10 mouse cellular contexts compared by ENCODE assay signal in the genomic region with DNA sequence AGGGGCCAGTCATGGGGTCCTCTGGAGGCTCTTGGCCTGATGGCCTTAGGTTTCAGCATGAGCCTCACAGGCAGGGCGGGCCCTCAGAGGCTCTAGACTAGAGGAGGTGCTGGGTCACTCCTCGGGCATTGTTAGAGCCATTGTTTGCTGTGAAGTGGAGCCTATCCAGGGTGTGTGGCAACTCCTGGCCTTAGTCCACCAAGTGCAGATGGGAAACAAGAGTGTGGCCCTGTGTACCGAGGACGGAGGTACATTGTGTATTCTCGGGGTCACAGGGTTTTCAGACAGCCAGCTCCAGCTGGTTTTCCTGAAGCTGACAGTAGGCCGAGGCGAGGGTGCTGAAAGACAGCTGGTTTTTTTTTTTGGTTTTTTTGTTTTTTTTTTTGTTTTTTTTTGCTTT. TPM values are rescaled to one million over a fixed set of nuclear protein-coding genes. Genes with fewer than 3 reads are reported as not detected.
DNase-seq lines count a peak whose midpoint lies in the region; ATAC-seq and TF ChIP-seq lines count a peak whose summit lies in the region.
"Had no signal": no experiment of that assay in that cellular context is flagged by ENCODE, and none has a peak within 500 bp of the region (broad histone marks: within the 10 kb centered on the region; RNA-seq: fewer than 3 reads in every experiment).

No protein-coding gene starts in this region.

- no peaks in the 10 kb centered on the region for H3K36me3 ChIP-seq in kidney, adult 2 months (ENCODE audit: control insufficient read depth, insufficient read depth, low read length)
- peaks cover 57% of the 10 kb centered on the region for H3K36me3 ChIP-seq in forebrain, embryonic 12.5 days (replicated peaks)

- H3K4me2 ChIP-seq in forebrain, embryonic 12.5 days, result no peak overlapping the region

- no peak overlapping the region for H3K4me3 ChIP-seq in kidney, adult 2 months (ENCODE audit: insufficient read depth, low read depth, low read length)
- H3K4me3 ChIP-seq in lung, adult 2 months (replicated peaks; ENCODE audit: extremely low read depth, low read depth, low read length), result no peak overlapping the region
- H3K4me3 ChIP-seq in forebrain, embryonic 12.5 days (replicated peaks), result no peak overlapping the region

- TF ChIP-seq POLR2A in kidney, adult 2 months (IDR thresholded peaks at IDR 0.05; ENCODE audit: low read depth, low read length), result no peak
- TF ChIP-seq POLR2A in lung, adult 2 months (IDR thresholded peaks at IDR 0.05; ENCODE audit: borderline replicate concordance, extremely low read depth, low read depth, low read length), result no peak

- TF ChIP-seq CTCF in kidney, adult 2 months (conservative IDR thresholded peaks at IDR 0.05; ENCODE audit: insufficient read depth, insufficient read length, low read depth, low read length), result no peak
- no peak for TF ChIP-seq CTCF in lung, adult 2 months (IDR thresholded peaks at IDR 0.05; ENCODE audit: insufficient read depth, low read length)

- no peak overlapping the region for H3K9ac ChIP-seq in forebrain, embryonic 12.5 days

- no peaks in the 10 kb centered on the region for H3K27me3 ChIP-seq in kidney, adult 2 months (replicated peaks; ENCODE audit: control insufficient read depth, insufficient read depth, low read length)
- no peaks in the 10 kb centered on the region for H3K27me3 ChIP-seq in forebrain, embryonic 12.5 days

- H3K9me3 ChIP-seq in forebrain, embryonic 12.5 days, result no peaks in the 10 kb centered on the region

- no peak overlapping the region for H3K27ac ChIP-seq in kidney, adult 2 months (ENCODE audit: insufficient read depth, low read depth, low read length)
- H3K27ac ChIP-seq in forebrain, embryonic 12.5 days, result no peak overlapping the region
- H3K27ac ChIP-seq: macrophage had no signal

- H3K4me1 ChIP-seq in kidney, adult 2 months (ENCODE audit: control insufficient read depth, insufficient read depth, low read length), result no peaks in the 10 kb centered on the region
- peaks cover 21% of the 10 kb centered on the region for H3K4me1 ChIP-seq in lung, adult 2 months (ENCODE audit: control insufficient read depth, insufficient read depth, low read length)
- H3K4me1 ChIP-seq in forebrain, embryonic 12.5 days, result peaks cover 24% of the 10 kb centered on the region

- WGBS in kidney, adult 2 months, result 69% methylated on average over 7 of the region's 7 CpGs
- WGBS in lung, adult 2 months, result 30% methylated on average over 7 of the region's 7 CpGs
- 87% methylated on average over 7 of the region's 7 CpGs for WGBS in forebrain, embryonic 12.5 days

- no peak for ATAC-seq in cerebellum, adult (ENCODE audit: insufficient number of reproducible peaks, low FRiP score, low TSS enrichment)
- ATAC-seq in forebrain, embryonic 12.5 days (ENCODE audit: low FRiP score), result no peak

- DNase-seq in cerebellum, adult 11 months, result peak; percentile 46
- DNase-seq in kidney, adult 2 months, result peak; percentile 37
- DNase-seq in kidney, postnatal 4 days, result no peak
- DNase-seq in adipocyte (ENCODE audit: low spot score), result peak; percentile 96
- peak; percentile 79 for DNase-seq in lung, adult 2 months
- no peak for DNase-seq in thymus, postnatal 36 days
- DNase-seq: kidney, adult 9 months had no signal

RNA-seq across cellular contexts. Expression of a gene that starts 18.0 kb away (rescaled TPM):
- 30.5 and 32.3 TPM in 2 replicates for polyA plus RNA-seq in kidney, adult 2 months (2012; rRNA removed)
- polyA plus RNA-seq in lung, adult 2 months (2012; rRNA removed), result 97.6 and 105 TPM in 2 replicates
- 43.0 and 50.4 TPM in 2 replicates for polyA plus RNA-seq in forebrain, embryonic 12.5 days (2016; fragmentation: Nextera tagmentation; extraction: Ambion mirVana)

RNA-seq across cellular contexts. Expression of a gene that starts 18.8 kb away (rescaled TPM):
- 47.7 and 51.6 TPM in 2 replicates for polyA plus RNA-seq in kidney, adult 2 months (2012; rRNA removed)
- polyA plus RNA-seq in lung, adult 2 months (2012; rRNA removed), result 92.1 and 104 TPM in 2 replicates
- 60.4 and 61.1 TPM in 2 replicates for polyA plus RNA-seq in forebrain, embryonic 12.5 days (2016; fragmentation: Nextera tagmentation; extraction: Ambion mirVana)

RNA-seq across cellular contexts. Expression of a gene that starts 30.0 kb away (rescaled TPM):
- polyA plus RNA-seq in kidney, adult 2 months (2012; rRNA removed), result 30.2 and 34.7 TPM in 2 replicates
- polyA plus RNA-seq in lung, adult 2 months (2012; rRNA removed), result 16.7 and 26.0 TPM in 2 replicates
- 160 and 163 TPM in 2 replicates for polyA plus RNA-seq in forebrain, embryonic 12.5 days (2016; fragmentation: Nextera tagmentation; extraction: Ambion mirVana)

Comparison
In these comparisons a context has a peak if more than half of its experiments do, and no peak if none do; other contexts are left out.
1. DNase-seq: peak in cerebellum, adult 11 months (single experiment), kidney, adult 2 months (single experiment), adipocyte (single experiment) and lung, adult 2 months (single experiment); none in kidney, postnatal 4 days (0 of 2) and thymus, postnatal 36 days (0 of 2).